Mouse (Mus musculus) layer of hippocampus, adult 8-10 months (tissue): ENCODE results near the gene Pias1. TPM values are rescaled to one million over a fixed set of nuclear protein-coding genes. Genes with fewer than 3 reads are reported as not detected.

Source experiments
- DNase-seq, 2 experiments: peaks; one replicate each; pipeline ENCODE4 v3.0.0; 2022; ENCODE audit warnings: low spot score in 2 of 2
- total RNA-seq, 4 experiments: library from RNA; stranded (reverse); gene quantifications; 2 replicates each; pipeline ENCODE4 v1.2.4; 2022

Gene Pias1
- total RNA-seq, 4 experiments from 2014 or later = 61.6 to 75.9 (median 74.3) TPM

DNA sequence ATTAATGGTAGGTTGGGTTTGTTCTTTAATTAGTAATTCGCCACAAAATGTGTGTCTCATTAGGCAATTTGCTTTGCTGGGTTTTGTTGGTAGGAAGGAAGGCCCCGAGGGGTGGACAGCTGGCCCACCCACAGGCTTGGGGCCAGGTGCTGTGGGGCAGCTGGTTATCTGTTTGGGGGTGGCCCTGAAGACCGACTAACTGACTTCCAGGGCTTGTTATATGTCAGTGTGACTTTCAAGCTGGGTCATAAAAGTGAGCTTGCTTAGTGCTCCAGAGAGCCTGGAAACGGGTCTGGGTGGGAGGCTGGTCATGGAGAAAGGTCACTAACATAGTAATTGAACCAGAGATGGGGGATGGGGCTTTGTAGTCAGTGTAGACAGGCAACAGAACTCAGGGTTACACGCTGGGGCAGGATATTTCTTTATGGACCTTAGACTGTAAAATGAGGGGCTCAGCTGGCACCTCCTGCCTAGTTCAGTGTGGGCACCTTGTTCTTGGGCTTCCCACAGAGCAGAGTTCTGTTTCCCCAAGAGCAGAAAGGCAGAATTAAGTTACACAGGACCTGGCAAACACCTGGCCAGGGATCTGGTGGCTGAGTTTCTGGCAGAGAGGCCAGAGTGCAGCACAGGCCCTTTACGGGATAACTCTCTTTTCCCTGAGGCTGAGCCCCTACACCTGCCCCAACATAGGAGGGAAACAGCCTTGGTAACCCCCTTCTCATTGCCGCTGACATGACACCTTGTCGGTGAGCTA is 129.3 kb downstream of the Pias1 start:
- no peak for DNase-seq

DNA sequence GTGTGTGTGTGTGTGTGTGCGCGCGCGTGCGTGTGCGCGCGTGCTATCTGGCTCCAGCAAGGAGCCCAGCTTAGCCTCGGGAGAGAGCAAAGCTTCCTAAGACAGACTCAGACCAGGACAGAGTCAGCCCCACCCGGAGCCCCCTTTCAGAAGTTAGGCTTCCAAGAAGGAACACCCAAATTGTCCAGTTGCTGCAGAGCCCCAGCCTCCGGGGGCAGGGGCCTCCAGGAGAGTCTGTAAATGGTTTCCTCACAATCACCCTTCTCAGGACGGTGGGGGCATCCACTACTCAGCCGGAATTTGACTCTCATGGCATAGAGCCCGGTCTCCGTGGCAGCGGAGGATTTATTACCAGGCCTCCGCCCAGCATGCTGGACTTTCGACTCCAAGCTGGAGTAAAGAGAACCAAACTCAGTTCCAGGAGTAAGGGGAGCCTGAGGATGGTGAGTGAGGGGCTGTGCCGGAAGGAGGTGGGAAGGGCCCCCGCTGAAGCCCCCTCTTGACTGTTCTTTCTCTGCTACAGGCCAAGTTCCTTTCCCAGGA is 129.9 kb downstream of the Pias1 start, which contains the start of gene Calml4:
Calml4 (plus strand) TSS at position 362 of the 543 bp plus-strand sequence.
- no peak for DNase-seq

DNA sequence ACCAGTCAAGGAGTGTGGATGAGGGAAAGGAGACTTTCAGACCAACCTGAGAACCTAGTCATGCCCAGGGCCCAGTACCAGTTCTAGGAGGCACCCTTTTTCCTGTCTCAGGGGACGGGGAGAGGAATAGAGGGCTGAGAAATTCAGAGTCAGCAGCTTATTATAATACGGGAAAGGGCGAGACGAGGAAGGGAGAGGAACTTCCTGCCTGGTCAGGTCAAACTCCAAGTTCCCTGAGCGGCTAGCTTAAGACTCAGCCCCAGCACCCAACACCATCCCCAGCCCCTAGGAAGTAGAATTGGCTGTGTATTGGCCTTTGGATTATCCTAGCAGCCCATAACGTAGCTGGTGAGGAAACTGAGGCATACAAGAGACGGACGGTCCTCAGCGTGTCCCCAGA is 130.5 kb downstream of the Pias1 start:
- DNase-seq = no peak

DNA sequence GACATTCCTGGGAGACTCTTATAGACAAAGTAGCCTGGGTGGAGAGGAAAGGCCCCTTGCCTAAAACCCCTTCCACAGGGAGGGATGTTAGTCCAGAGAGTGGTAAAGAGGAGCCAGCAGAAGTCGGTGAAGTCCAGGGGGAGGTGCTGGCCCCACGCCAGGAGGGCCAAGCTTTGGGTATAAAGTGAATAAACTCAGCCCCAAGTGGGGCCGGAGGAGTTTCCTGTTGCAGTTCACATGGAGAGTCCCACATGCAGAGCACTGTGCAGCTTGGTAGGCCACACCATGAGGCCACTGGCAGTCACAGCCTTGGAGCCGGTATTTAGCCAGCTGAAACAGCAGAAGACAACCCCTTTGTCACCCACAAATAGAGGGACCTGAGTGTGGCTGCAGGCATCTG is 133.2 kb downstream of the Pias1 start:
- no peak for DNase-seq

DNA sequence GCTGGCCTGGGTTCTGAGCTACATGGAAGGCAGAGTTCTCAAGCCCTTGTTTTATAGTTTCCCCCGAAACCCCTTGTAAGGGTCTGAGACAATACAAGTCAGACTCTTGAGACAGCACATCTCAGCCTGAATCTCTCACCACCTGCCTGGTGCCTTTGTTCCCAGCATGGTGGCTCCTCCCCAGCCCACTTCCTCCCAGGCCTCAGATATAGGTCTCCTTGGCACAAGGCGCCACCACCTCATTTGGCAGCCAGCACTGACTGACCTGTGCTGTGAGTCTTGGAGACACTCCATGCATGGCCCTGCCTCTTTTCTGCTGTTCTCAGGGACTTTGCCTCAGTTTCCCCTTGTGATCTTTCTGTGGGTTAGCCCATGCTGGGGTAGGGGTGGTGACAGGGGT is 136.2 kb downstream of the Pias1 start:
- no peak for DNase-seq

DNA sequence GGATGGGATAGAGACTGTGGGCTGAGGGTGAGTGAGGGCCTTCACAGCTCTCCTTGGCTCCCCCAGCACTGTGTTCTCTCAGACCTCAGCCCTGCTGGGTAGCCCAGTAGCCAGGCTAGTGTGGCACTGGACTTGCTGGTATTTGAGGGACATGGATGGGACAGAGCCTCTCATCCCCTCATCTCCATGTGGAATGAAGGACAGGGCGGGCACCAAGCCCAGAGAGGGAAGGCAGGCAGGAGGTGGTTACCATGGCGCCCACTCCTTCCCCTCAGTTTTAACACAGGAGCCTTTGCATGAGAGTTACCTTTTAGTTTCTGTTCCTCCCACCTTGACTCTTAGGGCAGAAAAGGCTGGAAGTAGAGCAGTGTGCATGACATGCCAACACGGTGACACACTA is 139.1 kb downstream of the Pias1 start:
- peak in 1 of 2 experiments; percentile 24 for DNase-seq

DNA sequence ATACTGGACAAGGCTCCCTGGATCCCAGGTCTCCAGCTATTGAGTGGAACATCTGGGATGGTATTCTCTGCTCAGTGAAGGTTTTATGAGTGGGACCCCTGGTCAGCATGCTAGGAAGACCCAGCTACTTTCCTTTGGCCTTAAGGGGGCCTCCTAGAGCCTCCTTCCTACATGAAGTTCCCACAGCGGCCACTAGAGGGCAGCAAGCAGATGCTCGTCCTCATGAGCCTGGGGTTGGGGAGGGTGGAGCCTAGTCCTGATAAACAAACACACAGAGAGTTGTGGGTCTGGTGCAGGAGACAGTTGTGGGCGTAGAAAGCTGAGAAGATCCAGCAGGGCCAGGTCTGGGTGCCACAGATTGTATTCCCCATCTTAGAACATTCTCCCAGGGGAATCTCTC is 140.0 kb downstream of the Pias1 start:
- DNase-seq = peak; percentile 74 to 91

DNA sequence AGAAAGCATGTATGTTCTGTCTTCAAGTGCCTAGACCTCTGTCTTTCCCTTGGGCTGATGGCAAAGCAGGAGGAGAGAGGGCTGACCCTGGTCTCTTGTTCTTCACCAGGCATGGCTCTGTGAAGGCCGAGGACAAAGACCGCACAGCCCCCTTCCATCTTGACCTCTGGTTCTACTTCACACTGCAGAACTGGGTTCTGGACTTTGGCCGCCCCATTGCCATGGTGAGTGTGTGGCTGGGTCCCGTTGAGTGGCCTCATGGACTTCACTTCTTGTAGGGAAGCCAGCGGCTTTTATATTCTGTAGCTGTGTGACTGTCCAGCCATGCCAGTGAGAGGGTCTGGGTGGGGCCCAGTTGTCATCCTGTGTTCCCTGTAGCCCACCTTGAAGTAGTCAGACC is 143.3 kb downstream of the Pias1 start:
- no peak for DNase-seq

DNA sequence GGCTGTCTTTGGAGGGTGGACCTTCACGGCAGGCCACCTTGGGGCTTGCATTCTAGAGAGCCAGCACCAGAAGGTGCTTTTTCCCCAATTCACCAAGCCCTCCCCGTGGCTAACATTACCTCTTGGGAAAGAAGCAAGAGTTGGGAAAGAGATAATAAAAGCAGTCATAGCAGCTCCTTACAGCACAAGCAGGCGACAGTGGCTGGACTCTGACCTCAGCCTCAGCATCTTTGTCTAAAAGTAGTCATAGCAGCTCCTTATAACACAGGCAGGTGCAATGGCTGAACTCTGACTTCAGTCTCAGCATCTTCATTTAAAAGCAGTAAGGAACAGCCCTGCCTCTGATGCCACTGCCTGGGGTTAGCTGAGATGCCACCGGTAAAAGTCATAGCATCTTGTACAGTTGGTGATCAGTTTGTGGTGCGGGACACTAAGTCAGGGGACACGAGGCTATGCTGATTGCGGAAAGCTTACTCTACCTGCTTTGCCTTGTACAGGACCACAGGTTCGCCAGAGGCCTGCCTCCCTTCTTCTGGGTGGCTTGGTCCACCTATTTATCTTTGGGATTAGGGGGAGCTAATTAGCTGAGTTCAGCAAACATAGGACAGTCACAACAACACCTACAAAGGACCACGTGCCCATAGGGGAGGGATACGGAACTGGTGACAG is 144.2 kb downstream of the Pias1 start:
- no peak for DNase-seq

DNA sequence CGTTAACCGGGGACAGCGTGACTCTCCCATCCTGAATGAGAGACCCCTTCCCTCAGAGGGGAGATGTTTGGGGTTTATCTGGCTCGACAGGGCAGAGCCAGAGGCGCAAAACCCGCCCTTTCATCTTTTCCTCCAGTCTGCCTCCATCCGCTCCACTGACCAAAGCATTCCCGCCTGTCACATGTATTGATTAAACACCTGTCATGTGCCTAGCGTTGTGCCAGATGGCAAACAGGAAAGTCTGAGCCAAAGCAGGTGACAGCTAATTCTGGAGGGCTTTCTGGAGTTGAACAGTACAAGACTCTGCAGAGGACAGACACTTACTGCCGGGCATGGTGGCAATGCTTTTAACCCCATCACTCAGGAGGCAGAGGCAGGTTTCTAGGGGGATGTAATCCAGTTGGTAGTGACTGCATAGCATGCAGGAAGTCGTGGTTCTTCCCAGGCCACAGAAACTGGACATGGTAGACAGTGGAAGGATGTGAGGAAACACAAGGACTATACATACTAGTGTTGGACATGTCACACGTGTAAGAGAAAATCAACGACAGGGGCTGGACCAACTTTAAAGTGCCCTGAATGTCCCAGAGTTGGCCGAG is 148.5 kb downstream of the Pias1 start:
- no peak for DNase-seq

DNA sequence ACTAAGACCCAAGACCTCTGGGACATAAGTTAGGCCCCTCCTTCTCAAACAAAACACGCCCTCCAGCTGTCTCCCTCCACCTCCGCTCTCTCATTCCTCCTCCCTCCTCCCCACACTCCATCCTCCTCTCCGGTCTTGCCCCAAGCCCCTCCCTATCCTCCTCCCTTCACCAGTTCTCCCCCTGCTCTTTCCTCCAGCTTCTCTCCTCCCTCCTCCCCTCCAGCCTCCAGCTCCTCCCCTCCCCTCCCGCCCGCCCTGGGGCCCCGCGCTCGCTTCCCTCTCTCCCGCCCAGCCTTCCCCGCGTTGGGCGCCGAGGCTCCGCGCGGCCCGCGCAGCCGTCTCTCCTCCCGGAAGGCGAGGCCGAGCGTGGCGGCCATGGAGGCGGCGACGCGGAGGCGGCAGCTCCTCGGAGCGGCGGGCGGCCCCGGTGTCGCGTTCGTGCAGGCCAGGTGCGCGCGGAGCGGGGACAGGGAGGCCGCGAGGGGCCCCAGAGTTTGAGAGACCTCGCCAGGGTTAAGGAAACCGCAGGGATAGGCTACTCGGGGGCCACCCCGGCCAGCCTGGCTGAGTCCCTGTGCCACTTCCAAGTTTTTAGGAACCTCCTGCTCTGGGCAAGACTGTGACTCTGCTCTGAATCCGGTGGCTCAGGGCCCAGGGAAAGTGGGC is 149.1 kb downstream of the Pias1 start, which contains the start of gene Cln6:
Cln6 (plus strand) TSS at position 280 of the 666 bp plus-strand sequence.
- peak; percentile 37 to 63 for DNase-seq

DNA sequence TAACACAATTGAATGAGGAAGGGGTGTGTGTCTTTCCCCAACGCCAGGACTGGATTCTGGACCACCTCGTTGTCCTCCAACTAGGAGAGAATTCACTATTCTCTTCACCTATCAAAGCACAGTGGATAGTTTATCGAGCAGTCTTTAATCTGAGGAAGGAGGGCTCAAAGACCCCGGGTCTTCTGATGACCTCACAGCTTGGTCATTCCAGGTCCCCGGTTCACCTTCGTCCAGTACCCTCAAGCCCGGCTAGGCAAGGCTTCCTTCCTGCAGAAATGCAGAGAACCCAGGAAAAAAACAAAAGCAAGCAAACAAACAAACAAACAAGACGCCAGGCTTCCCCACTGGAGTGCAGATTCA is 149.6 kb downstream of the Pias1 start:
- no peak for DNase-seq

DNA sequence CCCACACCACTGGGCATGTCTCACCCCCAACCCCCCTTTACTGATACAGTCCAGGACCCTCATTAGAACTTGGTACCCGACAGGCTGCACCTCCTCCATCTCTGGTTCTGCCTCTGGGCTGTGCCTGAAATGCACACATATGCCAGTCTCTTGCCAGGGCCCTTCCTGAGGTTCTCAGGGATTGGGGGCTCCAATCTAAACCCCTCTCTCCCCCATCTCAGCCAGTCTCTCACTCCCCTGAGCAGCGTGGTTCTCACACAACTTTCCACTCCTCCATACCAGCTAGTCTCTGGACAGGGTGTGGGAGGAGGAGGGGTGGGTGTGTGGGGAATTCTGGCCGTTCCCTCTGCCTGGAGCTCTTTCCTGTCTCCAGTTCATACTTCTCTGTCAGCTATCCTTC is 150.1 kb downstream of the Pias1 start:
- no peak for DNase-seq

DNA sequence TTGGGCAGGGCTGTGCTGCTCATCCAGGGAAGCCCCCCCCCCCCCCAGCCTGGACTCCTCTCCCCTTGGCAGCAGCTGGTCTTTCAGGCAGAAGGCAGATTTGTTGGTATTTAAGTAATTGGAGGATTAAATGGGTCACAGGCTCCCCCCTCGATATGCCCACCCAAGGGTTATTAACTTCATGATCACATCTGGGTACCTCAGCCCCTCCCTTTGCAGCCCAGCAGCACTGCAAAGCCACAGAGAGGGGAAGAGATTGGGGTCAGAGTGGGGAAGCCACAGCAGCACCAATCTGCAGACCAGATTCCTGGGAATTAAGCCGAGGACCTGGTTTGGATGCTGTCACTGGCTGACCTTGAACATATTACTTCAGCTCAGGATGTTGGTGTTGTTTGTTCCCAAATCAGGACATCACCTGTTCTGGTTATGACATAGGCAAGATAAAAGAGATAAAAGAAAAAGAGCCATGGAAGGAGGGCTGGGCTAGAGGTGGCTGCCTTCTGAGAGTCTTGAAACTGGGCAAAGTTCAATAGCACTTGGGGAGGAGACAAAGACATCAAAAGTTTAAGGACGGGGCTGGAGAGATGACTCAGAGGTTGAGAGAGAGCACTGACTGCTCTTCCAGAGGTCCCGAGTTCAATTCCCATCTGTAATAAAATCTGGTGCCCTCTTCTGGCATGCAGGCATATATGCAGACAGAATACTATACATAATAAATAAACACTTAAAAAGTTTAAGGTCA is 151.8 kb downstream of the Pias1 start:
- DNase-seq = no peak

DNA sequence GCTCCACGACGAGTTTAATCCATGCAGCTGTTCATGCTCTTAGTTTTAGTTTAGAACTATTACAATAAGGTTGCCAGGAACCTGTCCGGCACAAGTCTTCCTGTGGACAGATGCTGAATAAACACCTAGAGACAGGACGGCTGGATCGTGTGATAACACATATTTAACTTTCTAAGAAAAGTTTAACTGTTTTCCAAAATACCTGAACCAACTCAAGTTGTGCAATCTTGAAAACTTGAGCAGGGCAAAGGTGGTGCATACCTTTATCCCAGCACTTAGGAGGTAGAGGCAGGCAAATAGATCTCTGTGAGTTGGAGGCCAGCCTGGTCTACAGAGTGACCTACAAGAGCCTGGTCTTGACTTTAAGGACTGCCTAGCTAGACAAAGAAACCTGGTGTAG is 152.8 kb downstream of the Pias1 start:
- no peak for DNase-seq

DNA sequence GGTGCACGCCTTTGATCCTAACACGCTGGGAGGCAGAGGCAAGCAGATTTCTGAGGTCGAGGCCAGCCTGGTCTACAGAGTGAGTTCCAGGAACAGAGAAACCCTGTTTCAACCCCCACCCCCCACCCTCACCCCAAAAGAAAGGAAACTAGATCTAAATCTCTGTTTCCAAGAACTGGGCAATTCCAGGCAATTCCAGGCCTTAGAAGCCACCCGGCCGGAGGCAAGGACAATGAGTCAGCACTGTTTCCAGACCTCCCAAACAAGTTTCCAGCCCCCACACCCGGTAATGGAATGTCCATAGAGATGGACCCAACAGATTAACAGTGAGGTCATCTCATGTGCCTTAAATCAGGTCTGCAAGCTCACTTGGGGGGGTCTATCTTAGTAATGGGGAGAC is 157.8 kb downstream of the Pias1 start:
- DNase-seq = no peak

DNA sequence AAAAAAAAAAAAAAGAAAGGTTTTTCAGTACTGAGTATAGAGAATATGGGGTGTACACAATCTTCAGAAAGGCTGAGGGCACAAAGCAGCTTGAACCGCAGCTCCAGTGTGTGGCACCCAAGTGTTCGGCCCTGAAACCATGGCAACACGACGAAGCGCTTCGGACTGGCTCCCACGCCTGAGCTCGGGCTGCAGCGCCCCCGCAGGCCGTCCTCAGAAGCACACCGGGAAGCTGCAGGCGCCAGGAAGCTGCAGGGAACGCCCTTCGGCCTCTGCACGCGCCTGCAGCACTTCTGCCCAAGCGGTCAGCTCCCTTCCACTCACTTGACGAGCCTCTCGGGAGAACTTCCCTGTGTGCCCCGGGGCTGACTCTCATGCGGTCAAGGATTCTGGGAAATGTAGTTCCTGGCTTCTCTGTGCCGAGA is 159.1 kb downstream of the Pias1 start:
- DNase-seq = peak; percentile 93 to 94
